Mouse (Mus musculus) left cerebral cortex, postnatal 36 days (tissue): ENCODE data around the gene Ntn5. TPM values are rescaled to one million over a fixed set of nuclear protein-coding genes. Genes with fewer than 3 reads are reported as not detected.

Experiments used
- DNase-seq, 2 experiments: peaks; one replicate each; pipeline ENCODE4 v3.0.0; 2021 to 2022; ENCODE audit warnings: low spot score in 2 of 2, mixed read lengths in 1 of 2
- intact Hi-C: fragments of 180-260 bp; cut with DNase I; formaldehyde crosslinking; loops from one replicate; pipeline ENCODE4 v1.15.1; 2025
- total RNA-seq, 2 experiments: library from RNA; stranded (reverse); gene quantifications; 2 replicates each; pipeline ENCODE4 v1.2.3; 2021

Gene Ntn5
- total RNA-seq, 2 experiments from 2014 or later: 4.2 to 5.7 TPM

GRCm38 (mm10) chr7:45719738-45720412 is 36.1 kb downstream of the Ntn5 start:
- intact Hi-C loops: no loop called here
- DNase-seq: no peak

- intact Hi-C loops: no loop called here
- no peak for DNase-seq
These were observed 36.8 kb downstream of the Ntn5 start, which contains the start of gene Fam83e for GRCm38 (mm10) chr7:45720413-45721233. Gene Fam83e (plus strand): TSS chr7:45721212.

GRCm38 (mm10) chr7:45721234-45721571 is 37.4 kb downstream of the Ntn5 start:
- intact Hi-C loops: no loop called here
- no peak for DNase-seq

- intact Hi-C loops: no loop called here
- no peak for DNase-seq
These were observed 38.0 kb downstream of the Ntn5 start for GRCm38 (mm10) chr7:45721642-45722347.

- DNase-seq: no peak
- intact Hi-C loops: no loop called here
These were observed 38.5 kb downstream of the Ntn5 start for GRCm38 (mm10) chr7:45722348-45722713.

- intact Hi-C loops: no loop called here
These were observed 39.5 kb downstream of the Ntn5 start for GRCm38 (mm10) chr7:45723301-45723700.

GRCm38 (mm10) chr7:45723781-45724180 is 40.0 kb downstream of the Ntn5 start:
- intact Hi-C loops: no loop called here
- DNase-seq: no peak

More at GRCm38 (mm10) chr7:45723301-45723700, 39.5 kb downstream of the Ntn5 start:
- no peak for DNase-seq

- no peak for DNase-seq
- intact Hi-C loops: no loop called here
These were observed 41.3 kb downstream of the Ntn5 start for GRCm38 (mm10) chr7:45725151-45725550.

GRCm38 (mm10) chr7:45725713-45726112 is 41.9 kb downstream of the Ntn5 start, which contains the start of gene Spaca4:
Gene Spaca4 (minus strand): TSS chr7:45725813.
- no peak for DNase-seq
- intact Hi-C loops: no loop called here

- DNase-seq: no peak
- intact Hi-C loops: no loop called here
These were observed 42.6 kb downstream of the Ntn5 start for GRCm38 (mm10) chr7:45726419-45726818.

- DNase-seq: no peak
- intact Hi-C loops: no loop called here
These were observed 43.8 kb downstream of the Ntn5 start for GRCm38 (mm10) chr7:45727625-45728024.

GRCm38 (mm10) chr7:45730727-45731431 is 47.1 kb downstream of the Ntn5 start:
- intact Hi-C loops: no loop called here

GRCm38 (mm10) chr7:45733477-45733876 is 49.7 kb downstream of the Ntn5 start:
- no peak for DNase-seq
- intact Hi-C loops: no loop called here

More at GRCm38 (mm10) chr7:45730727-45731431, 47.1 kb downstream of the Ntn5 start:
- no peak for DNase-seq

- intact Hi-C loops: loop anchor here (1.0 to 5.0 kb wide), 3 partner anchors 61 to 268 kb away; no protein-coding TSS in a partner anchor
- DNase-seq: peak; percentile 63 to 84
These were observed 55.4 kb downstream of the Ntn5 start for GRCm38 (mm10) chr7:45739162-45739763.

GRCm38 (mm10) chr7:45739820-45740219 is 56.0 kb downstream of the Ntn5 start:
- DNase-seq: no peak
- intact Hi-C loops: loop anchor here (1.0 to 5.0 kb wide), 3 partner anchors 60 to 267 kb away; no protein-coding TSS in a partner anchor

- peak in 1 of 2 experiments; percentile 35 for DNase-seq
- intact Hi-C loops: no loop called here
These were observed 57.5 kb downstream of the Ntn5 start for GRCm38 (mm10) chr7:45741308-45741707.

- peak; percentile 32 to 56 for DNase-seq
- intact Hi-C loops: loop anchor here (1.0 kb wide), 1 partner anchor 43 kb away; the partner anchor contains the start of gene Sult2b1
These were observed 58.0 kb downstream of the Ntn5 start for GRCm38 (mm10) chr7:45741777-45742176.

- intact Hi-C loops: loop anchor here (1.0 kb wide), 1 partner anchor 42 kb away; the partner anchor contains the start of gene Sult2b1
- DNase-seq: peak; percentile 84 to 88
These were observed 58.5 kb downstream of the Ntn5 start for GRCm38 (mm10) chr7:45742338-45742737.
